Mouse (Mus musculus) liver, adult 2 months (tissue): ENCODE measurements at regions not wholly inside any gene's neighbourhood (a gene's known extent, or its start where the extent isn't known, plus 50 kb on each side); places are given as distances from the start of the nearest gene placed in this dataset.

Experiments used
- CTCF ChIP-seq: fragments of 200-500 bp; IDR thresholded peaks from 2 replicates; pipeline ENCODE4 v1.5.1; 2011; ENCODE audit warnings: low read depth, low read length, control low read depth
- POLR2A ChIP-seq: fragments of 200-500 bp; IDR thresholded peaks from 2 replicates; pipeline ENCODE4 v1.6.1; 2011; ENCODE audit warnings: low read length, control low read depth; ENCODE audit not compliant: insufficient read depth; ENCODE audit errors: extremely low read depth

GRCm38 (mm10) chr11:25335667-25336066 is 874.9 kb downstream of the 5730522E02Rik start:
- TF ChIP-seq CTCF (no peak), POLR2A (no peak)
